Mouse (Mus musculus) liver, embryonic 14.5 days (tissue): ENCODE data around the gene Crabp2. TPM values are rescaled to one million over a fixed set of nuclear protein-coding genes. Genes with fewer than 3 reads are reported as not detected.

ENCODE experiments used
- ATAC-seq: fragments of 200-750 bp; cut with Nextera tagmentation; 2 replicates; pipeline ENCODE4 v1.8.0; 2017; ENCODE audit warnings: moderate number of reproducible peaks, mild to moderate bottlenecking, moderate library complexity; ENCODE audit not compliant: insufficient read depth
- DNase-seq, 3 experiments: peaks; one replicate each; pipeline ENCODE4 v3.0.0-alpha.2; 2012 to 2013; ENCODE audit warnings: low read depth in 3 of 3, low spot score in 3 of 3
- H3K27ac ChIP-seq: fragments of 300-500 bp; sonication (generic); 2 replicates; pipeline ENCODE4 v1.5.1; 2014; ENCODE audit warnings: moderate library complexity, mild to moderate bottlenecking, control low read depth, inconsistent platforms
- H3K27me3 ChIP-seq: fragments of 300-500 bp; sonication (generic); 2 replicates; pipeline ENCODE4 v1.6.1; 2014; ENCODE audit warnings: mild to moderate bottlenecking, low read length, moderate library complexity; ENCODE audit not compliant: control insufficient read depth, insufficient read depth
- H3K36me3 ChIP-seq: fragments of 300-500 bp; sonication (generic); replicated peaks from 2 replicates; pipeline ENCODE4 v1.6.1; 2014; ENCODE audit warnings: low read depth; ENCODE audit not compliant: control insufficient read depth, insufficient read depth
- H3K4me1 ChIP-seq, 2 experiments: fragments of 200-500 bp in 1 of 2; fragments of 300-500 bp in 1 of 2; sonication (generic) in 1 of 2; replicated peaks; 2 replicates each; pipeline ENCODE4 v1.6.1; 2012 to 2014; ENCODE audit warnings: antibody characterized with exemption in 1 of 2, inconsistent platforms in 1 of 2, low read length in 1 of 2; ENCODE audit not compliant: control insufficient read depth in 2 of 2, insufficient read depth in 2 of 2
- H3K4me2 ChIP-seq: fragments of 300-500 bp; sonication (generic); 2 replicates; pipeline ENCODE4 v1.6.1; 2014; ENCODE audit warnings: low read depth, mild to moderate bottlenecking, control low read depth, moderate library complexity
- H3K4me3 ChIP-seq, 2 experiments: fragments of 200-500 bp in 1 of 2; fragments of 300-500 bp in 1 of 2; sonication (generic) in 1 of 2; 2 replicates each; pipeline ENCODE4 v1.5.1; 2012 to 2014; ENCODE audit warnings: low read depth in 2 of 2, low read length in 2 of 2, mild to moderate bottlenecking in 2 of 2, control low read depth in 1 of 2, inconsistent platforms in 1 of 2, moderate library complexity in 1 of 2; ENCODE audit not compliant: insufficient read depth in 1 of 2
- H3K9ac ChIP-seq: fragments of 300-500 bp; sonication (generic); replicated peaks from 2 replicates; pipeline ENCODE4 v1.6.1; 2014; ENCODE audit warnings: mild to moderate bottlenecking, control low read depth, moderate library complexity
- H3K9me3 ChIP-seq: fragments of 300-500 bp; sonication (generic); 2 replicates; pipeline ENCODE4 v1.6.1; 2016; ENCODE audit warnings: low read length, mixed read lengths; ENCODE audit not compliant: control insufficient read depth
- CTCF ChIP-seq: IDR thresholded peaks from 2 replicates; pipeline ENCODE4 v1.5.1; 2016; ENCODE audit warnings: antibody characterized with exemption, low read depth, control low read depth
- EP300 ChIP-seq: IDR thresholded peaks from 2 replicates; pipeline ENCODE4 v1.6.1; 2016; ENCODE audit warnings: antibody characterized with exemption, low read depth
- WGBS: fragments of 180-500 bp; shearing (Covaris S2); extraction: QIAGEN DNeasy Blood & Tissue Kit; methylation state at CpG from one replicate; pipeline ENCODE4 v1.1.7; 2014; ENCODE audit not compliant: insufficient replicate concordance; 5-methylcytosine and 5-hydroxymethylcytosine counted together
- polyA plus RNA-seq, 2 experiments: library from polyadenylated mRNA; depleted of rRNA in 1 of 2; stranded (reverse) in 1 of 2; unstranded in 1 of 2; fragments of >200 nt; fragmentation: Nextera tagmentation in 1 of 2; extraction: Ambion mirVana in 1 of 2; gene quantifications; 2 replicates each; pipeline versions ENCODE4 v1.2.1 to v1.2.3; 2012 to 2014

Gene Crabp2
- polyA plus RNA-seq, 2 experiments: 0.10 to 0.17 TPM

GRCm38 (mm10) chr3:87983627-87984026 is 35.2 kb downstream of the Crabp2 start:
- ATAC-seq (no peak), DNase-seq (no peak)
- Histone ChIP-seq H3K36me3 (no peaks in the 10 kb centered on the region), H3K9me3 (no peaks in the 10 kb centered on the region), H3K27me3 (no peaks in the 10 kb centered on the region), H3K27ac (no peak overlapping the region), H3K4me1 (peaks cover 0 to 26% of the 10 kb centered on the region in 2 experiments; a peak in 2 of 4 replicates), H3K4me2 (no peak overlapping the region), H3K4me3 (no peak overlapping the region), H3K9ac (no peak overlapping the region)
- 56% methylated on average over 6 of the region's 6 CpGs for WGBS
- TF ChIP-seq EP300: no peak
- TF ChIP-seq CTCF: no peak

GRCm38 (mm10) chr3:87984094-87984493 is 35.6 kb downstream of the Crabp2 start:
- H3K9me3 ChIP-seq: no peaks in the 10 kb centered on the region
- no peaks in the 10 kb centered on the region for H3K27me3 ChIP-seq
- H3K4me3 ChIP-seq: no peak overlapping the region
- no peaks in the 10 kb centered on the region for H3K36me3 ChIP-seq
- no peak overlapping the region for H3K27ac ChIP-seq
- ATAC-seq: no peak
- H3K4me1 ChIP-seq: peaks cover 0 to 26% of the 10 kb centered on the region in 2 experiments; a peak in 2 of 4 replicates
- H3K9ac ChIP-seq: no peak overlapping the region
- no peak overlapping the region for H3K4me2 ChIP-seq
- WGBS: 40% methylated on average over 3 of the region's 3 CpGs
- TF ChIP-seq CTCF (no peak), EP300 (no peak)
- DNase-seq: no peak

GRCm38 (mm10) chr3:87985505-87986320 is 37.2 kb downstream of the Crabp2 start:
- Histone ChIP-seq H3K36me3 (no peaks in the 10 kb centered on the region), H3K27ac (no peak overlapping the region), H3K4me2 (no peak overlapping the region), H3K4me1 (peaks cover 0 to 26% of the 10 kb centered on the region in 2 experiments; a peak in 2 of 4 replicates), H3K27me3 (peaks cover 3% of the 10 kb centered on the region; the same call in 1 of the 2 replicates), H3K9ac (no peak overlapping the region), H3K4me3 (no peak overlapping the region), H3K9me3 (no peaks in the 10 kb centered on the region)
- TF ChIP-seq EP300: no peak
- no peak for TF ChIP-seq CTCF
- no peak for ATAC-seq
- no peak for DNase-seq
- WGBS: 48% methylated on average over 12 of the region's 12 CpGs

DNA sequence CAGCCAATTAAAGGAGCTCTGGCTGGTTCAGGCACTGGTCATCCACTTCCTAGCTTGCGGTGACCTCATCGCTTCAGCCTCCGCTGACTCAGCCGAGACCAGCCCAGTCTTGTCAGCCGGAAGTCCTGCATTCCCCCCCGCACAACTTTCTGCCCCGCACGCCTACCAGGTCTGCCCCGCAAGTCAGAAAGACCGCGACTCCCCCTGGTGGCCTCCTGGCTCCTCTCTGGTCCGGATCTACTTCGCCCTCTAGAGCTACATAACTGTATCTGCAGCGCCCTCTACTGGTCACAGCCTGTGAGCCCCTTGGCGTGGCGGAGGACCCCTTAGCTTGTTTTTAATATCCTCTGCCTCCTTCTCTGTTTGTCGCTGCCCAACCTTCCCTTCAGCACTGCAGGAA is 38.4 kb downstream of the Crabp2 start:
- H3K4me3 ChIP-seq: peak overlapping the region in 1 of 2 experiments; percentile 33; a peak in 1 of 4 replicates
- peaks cover 0 to 24% of the 10 kb centered on the region in 2 experiments; a peak in 2 of 4 replicates for H3K4me1 ChIP-seq
- peak; percentile 76 to 82 (median 76) for DNase-seq
- no peak overlapping the region for H3K27ac ChIP-seq
- peaks cover 3% of the 10 kb centered on the region; the same call in 1 of the 2 replicates for H3K27me3 ChIP-seq
- TF ChIP-seq CTCF (peak; percentile 97), EP300 (0 out of 2 replicates have a peak, but pooled peaks have one; percentile 5)
- under 1% methylated on average over 17 of the region's 17 CpGs for WGBS
- H3K36me3 ChIP-seq: no peaks in the 10 kb centered on the region
- no peak overlapping the region for H3K9ac ChIP-seq
- H3K4me2 ChIP-seq: peak overlapping the region; percentile 62
- H3K9me3 ChIP-seq: no peaks in the 10 kb centered on the region
- ATAC-seq: peak; percentile 61

DNA sequence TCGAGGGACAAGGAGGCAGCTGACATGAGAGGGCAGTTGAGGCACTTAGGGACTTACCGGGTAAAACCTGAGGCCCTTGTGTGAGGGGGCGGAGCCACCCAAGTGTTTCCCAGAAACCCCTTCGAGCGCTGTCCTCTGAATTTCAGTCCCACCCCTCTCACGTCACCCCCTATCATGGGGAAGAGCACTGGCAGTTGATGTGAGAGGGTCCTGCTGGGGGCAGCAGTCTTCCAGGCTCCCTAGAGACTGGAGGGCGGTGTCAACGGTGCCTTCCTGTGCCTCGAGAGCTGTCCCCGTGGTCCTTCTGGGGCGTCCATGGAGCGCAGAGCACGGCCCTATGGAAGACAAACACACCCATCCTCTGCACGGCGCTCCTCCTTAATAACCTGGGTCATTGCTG is 39.2 kb downstream of the Crabp2 start:
- Histone ChIP-seq H3K4me3 (peak overlapping the region; percentile 33 to 34), H3K9me3 (no peaks in the 10 kb centered on the region), H3K36me3 (no peaks in the 10 kb centered on the region), H3K27me3 (peaks cover 3% of the 10 kb centered on the region; the same call in 1 of the 2 replicates), H3K27ac (no peak overlapping the region), H3K4me1 (peaks cover 0 to 19% of the 10 kb centered on the region in 2 experiments; a peak in 2 of 4 replicates), H3K9ac (no peak overlapping the region), H3K4me2 (peak overlapping the region; percentile 62)
- peak; percentile 56 for ATAC-seq
- no peak for TF ChIP-seq CTCF
- TF ChIP-seq EP300: no peak
- DNase-seq: peak; percentile 37 to 49 (median 48)
- 1% methylated on average over 15 of the region's 15 CpGs for WGBS
